Mouse (Mus musculus) ovary, postnatal 36 days (tissue): ENCODE results near the gene Mxi1.
A peak's percentile ranks its signal among the peaks of the same experiment; 100 is the strongest.

Experiments used
- DNase-seq: peaks from one replicate; pipeline ENCODE4 v3.0.0; 2022; ENCODE audit warnings: low spot score, mixed read lengths

Mxi1 gene

GRCm38 (mm10) chr19:53397451-53398233 is 87.3 kb downstream of the Mxi1 start:
- no peak for DNase-seq

GRCm38 (mm10) chr19:53399213-53399612 is 88.9 kb downstream of the Mxi1 start:
- DNase-seq: no peak

- no peak for DNase-seq
Observed at GRCm38 (mm10) chr19:53400332-53401110, 90.2 kb downstream of the Mxi1 start.

- DNase-seq: no peak
Observed at GRCm38 (mm10) chr19:53402741-53403432, 92.6 kb downstream of the Mxi1 start.

GRCm38 (mm10) chr19:53404219-53404836 is 94.0 kb downstream of the Mxi1 start:
- DNase-seq: no peak

- DNase-seq: no peak
Observed at GRCm38 (mm10) chr19:53404837-53405356, 94.6 kb downstream of the Mxi1 start.

- DNase-seq: no peak
Observed at GRCm38 (mm10) chr19:53405810-53406209, 95.5 kb downstream of the Mxi1 start.

- DNase-seq: no peak
Observed at GRCm38 (mm10) chr19:53407350-53407749, 97.0 kb downstream of the Mxi1 start.

- no peak for DNase-seq
Observed at GRCm38 (mm10) chr19:53408398-53408797, 98.1 kb downstream of the Mxi1 start.

- no peak for DNase-seq
Observed at GRCm38 (mm10) chr19:53409663-53410307, 99.5 kb downstream of the Mxi1 start.

GRCm38 (mm10) chr19:53412149-53412848 is 102.0 kb downstream of the Mxi1 start:
- no peak for DNase-seq

GRCm38 (mm10) chr19:53413617-53414380 is 103.5 kb downstream of the Mxi1 start:
- DNase-seq: no peak

GRCm38 (mm10) chr19:53414650-53415049 is 104.3 kb downstream of the Mxi1 start:
- DNase-seq: no peak

- DNase-seq: no peak
Observed at GRCm38 (mm10) chr19:53415198-53415597, 104.9 kb downstream of the Mxi1 start.

GRCm38 (mm10) chr19:53419834-53420233 is 109.5 kb downstream of the Mxi1 start:
- DNase-seq: peak; percentile 54

- peak; percentile 72 for DNase-seq
Observed at GRCm38 (mm10) chr19:53420924-53421582, 110.7 kb downstream of the Mxi1 start.

- DNase-seq: no peak
Observed at GRCm38 (mm10) chr19:53421583-53422188, 111.4 kb downstream of the Mxi1 start.

GRCm38 (mm10) chr19:53422358-53423308 is 112.3 kb downstream of the Mxi1 start:
- DNase-seq: no peak
